Mouse (Mus musculus) lung, adult 2 months (tissue): ENCODE measurements at regions not wholly inside any gene's neighbourhood (a gene's known extent, or its start where the extent isn't known, plus 50 kb on each side); places are given as distances from the start of the nearest gene placed in this dataset.

Experiments used
- CTCF ChIP-seq: fragments of 200-500 bp; IDR thresholded peaks from 2 replicates; pipeline ENCODE4 v1.5.1; 2011; ENCODE audit warnings: mild to moderate bottlenecking, low read length, control low read depth; ENCODE audit not compliant: insufficient read depth
- POLR2A ChIP-seq: fragments of 200-500 bp; IDR thresholded peaks from 2 replicates; pipeline ENCODE4 v1.6.1; 2011; ENCODE audit warnings: low read depth, mild to moderate bottlenecking, control low read depth, low read length, borderline replicate concordance; ENCODE audit errors: extremely low read depth

- TF ChIP-seq POLR2A (no peak), CTCF (no peak)
Measured at GRCm38 (mm10) chr10:95029554-95029953, 84.9 kb upstream of the Plxnc1 start.
